Mouse (Mus musculus) small intestine, adult 2 months (tissue): ENCODE measurements around the gene Ms4a4c. TPM values are rescaled to one million over a fixed set of nuclear protein-coding genes. Genes with fewer than 3 reads are reported as not detected.

Source experiments
- H3K27ac ChIP-seq: fragments of 200-500 bp; 2 replicates; pipeline ENCODE4 v1.5.1; 2012; ENCODE audit warnings: low read depth, low read length, control low read depth, inconsistent platforms; ENCODE audit not compliant: insufficient read depth
- H3K27me3 ChIP-seq: fragments of 200-500 bp; 2 replicates; pipeline ENCODE4 v1.6.1; 2012; ENCODE audit warnings: mild to moderate bottlenecking, moderate library complexity, low read length, inconsistent platforms; ENCODE audit not compliant: control insufficient read depth, insufficient read depth
- H3K36me3 ChIP-seq: fragments of 200-500 bp; 2 replicates; pipeline ENCODE4 v1.6.1; 2012; ENCODE audit warnings: mild to moderate bottlenecking, low read length, control low read depth, inconsistent platforms; ENCODE audit not compliant: control insufficient read depth, insufficient read depth
- H3K4me1 ChIP-seq: fragments of 200-500 bp; 2 replicates; pipeline ENCODE4 v1.6.1; 2012; ENCODE audit warnings: low read length, inconsistent platforms, mixed read lengths; ENCODE audit not compliant: control insufficient read depth, insufficient read depth, insufficient read length
- H3K4me3 ChIP-seq: fragments of 200-500 bp; 2 replicates; pipeline ENCODE4 v1.5.1; 2012; ENCODE audit warnings: low read depth, mild to moderate bottlenecking, control low read depth, inconsistent platforms, low read length, moderate library complexity
- CTCF ChIP-seq: fragments of 200-500 bp; IDR thresholded peaks from 2 replicates; pipeline ENCODE4 v1.5.1; 2012; ENCODE audit warnings: low read depth, mild to moderate bottlenecking, control low read depth, inconsistent platforms, low read length, moderate library complexity, mixed read lengths; ENCODE audit not compliant: insufficient replicate concordance, insufficient read length; ENCODE audit errors: extremely low read depth
- POLR2A ChIP-seq: fragments of 200-500 bp; IDR thresholded peaks from 2 replicates; pipeline ENCODE4 v1.6.1; 2012; ENCODE audit warnings: low read depth, mild to moderate bottlenecking, control low read depth, inconsistent platforms, low read length, moderate library complexity
- WGBS: fragments of 180-500 bp; shearing (Covaris S2); methylation state at CpG from one replicate; pipeline ENCODE4 v1.1.7; 2018; 5-methylcytosine and 5-hydroxymethylcytosine counted together
- polyA plus RNA-seq: library from polyadenylated mRNA; depleted of rRNA; stranded (reverse); fragments of >200 nt; gene quantifications from 2 replicates; pipeline ENCODE4 v1.2.3, GENCODE M21; 2012

Ms4a4c gene
- polyA plus RNA-seq, 1 experiment: 0.27 TPM

DNA sequence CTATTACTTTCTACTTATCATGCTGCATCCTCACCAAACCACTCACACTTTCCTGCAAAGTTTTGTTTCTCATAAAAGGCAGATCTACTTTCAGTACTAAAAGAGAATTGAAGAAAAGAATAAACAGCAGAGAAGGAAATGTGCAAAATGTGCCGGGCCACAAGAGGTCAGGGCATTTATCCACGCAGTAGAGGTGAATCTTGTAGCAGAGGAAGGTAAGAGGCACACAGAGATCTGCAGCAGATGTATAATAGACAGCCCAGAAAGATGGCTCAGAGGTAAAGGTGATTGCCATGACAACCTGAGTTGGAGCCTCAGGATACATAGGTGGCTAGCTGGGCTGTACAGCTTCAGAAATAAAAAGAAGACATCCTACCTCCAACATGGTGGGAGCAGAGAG lies 17.5 kb upstream of the Ms4a4c start:
- Histone ChIP-seq H3K4me3 (no peak overlapping the region), H3K36me3 (no peaks in the 10 kb centered on the region), H3K27ac (0 out of 2 replicates have a peak overlapping the region, but pooled peaks have one; percentile 15), H3K27me3 (no peaks in the 10 kb centered on the region), H3K4me1 (no peaks in the 10 kb centered on the region)
- whole genome bisulfite sequencing: 71% methylated on average over 2 of the region's 2 CpGs
- TF ChIP-seq POLR2A (no peak), CTCF (no peak)

GRCm38 (mm10) chr19:11387685-11388084 lies 16.9 kb upstream of the Ms4a4c start:
- Histone ChIP-seq H3K4me3 (no peak overlapping the region), H3K4me1 (no peaks in the 10 kb centered on the region), H3K27me3 (no peaks in the 10 kb centered on the region), H3K36me3 (no peaks in the 10 kb centered on the region), H3K27ac (no peak overlapping the region)
- 79% methylated on average over 4 of the region's 4 CpGs for whole genome bisulfite sequencing
- no peak for TF ChIP-seq CTCF
- no peak for TF ChIP-seq POLR2A

- H3K4me3 ChIP-seq: no peak overlapping the region
- no peak overlapping the region for H3K27ac ChIP-seq
- H3K27me3 ChIP-seq: no peaks in the 10 kb centered on the region
- TF ChIP-seq POLR2A (no peak), CTCF (no peak)
- H3K36me3 ChIP-seq: no peaks in the 10 kb centered on the region
- WGBS: 80% methylated on average over 2 of the region's 2 CpGs
- no peaks in the 10 kb centered on the region for H3K4me1 ChIP-seq
Measured at GRCm38 (mm10) chr19:11388949-11389348, 15.6 kb upstream of the Ms4a4c start.

- no peaks in the 10 kb centered on the region for H3K36me3 ChIP-seq
- no peak overlapping the region for H3K27ac ChIP-seq
- H3K27me3 ChIP-seq: no peaks in the 10 kb centered on the region
- H3K4me1 ChIP-seq: no peaks in the 10 kb centered on the region
- no peak overlapping the region for H3K4me3 ChIP-seq
- TF ChIP-seq CTCF (no peak), POLR2A (no peak)
Measured at GRCm38 (mm10) chr19:11395769-11396168, 8.8 kb upstream of the Ms4a4c start.

DNA sequence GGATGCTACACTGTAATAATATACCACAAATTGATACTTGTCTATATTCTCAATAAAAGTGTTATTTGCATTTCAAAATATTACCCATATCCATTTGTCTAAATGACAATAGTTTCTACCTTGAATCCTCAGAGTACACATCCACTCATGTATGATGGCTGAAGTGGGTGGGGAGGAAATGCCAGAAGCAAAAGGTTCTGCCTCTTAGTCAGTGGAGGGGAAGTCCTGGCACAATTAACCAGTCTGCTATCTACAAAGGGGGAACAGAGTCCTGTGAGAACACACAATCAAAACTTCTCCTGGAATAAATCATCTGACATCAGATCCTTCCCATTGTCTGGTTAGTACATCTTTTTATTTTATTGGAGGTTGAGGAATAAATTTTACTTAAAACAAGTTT lies 2.9 kb downstream of the Ms4a4c start:
- Histone ChIP-seq H3K4me3 (no peak overlapping the region), H3K4me1 (peaks cover 2% of the 10 kb centered on the region; the same call in 1 of the 2 replicates), H3K27ac (no peak overlapping the region), H3K36me3 (no peaks in the 10 kb centered on the region), H3K27me3 (no peaks in the 10 kb centered on the region)
- no peak for TF ChIP-seq CTCF
- TF ChIP-seq POLR2A: no peak

- WGBS: 56% methylated on average over 1 of the region's 1 CpGs
- Histone ChIP-seq H3K36me3 (no peaks in the 10 kb centered on the region), H3K27me3 (no peaks in the 10 kb centered on the region), H3K4me3 (no peak overlapping the region), H3K4me1 (peaks cover 2% of the 10 kb centered on the region; the same call in 1 of the 2 replicates), H3K27ac (no peak overlapping the region)
- TF ChIP-seq CTCF: no peak
- no peak for TF ChIP-seq POLR2A
Measured at GRCm38 (mm10) chr19:11408591-11408990, 4.0 kb downstream of the Ms4a4c start.

DNA sequence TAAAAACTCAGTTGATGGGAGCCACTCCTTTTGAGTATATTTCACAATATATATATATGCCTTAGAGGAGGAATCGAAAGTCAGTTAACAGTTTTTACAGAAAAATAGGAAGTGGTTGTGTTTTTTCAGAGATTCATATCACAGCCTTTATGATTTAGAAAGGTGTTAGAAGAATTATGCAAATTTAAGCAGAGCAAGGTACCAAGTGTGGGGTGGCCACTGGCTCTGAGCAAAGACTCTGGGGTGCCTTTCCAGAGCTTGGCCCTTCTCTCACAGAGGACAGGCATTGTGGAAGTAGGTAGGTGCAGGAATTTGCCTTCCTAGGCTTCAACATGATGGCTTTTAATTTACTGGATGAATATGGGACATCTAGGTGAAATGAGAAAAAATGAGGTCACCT lies 7.1 kb downstream of the Ms4a4c start:
- H3K27ac ChIP-seq: peak overlapping the region; percentile 62; the same call in 1 of the 2 replicates
- WGBS: 68% methylated on average over 1 of the region's 1 CpGs

More for the DNA sequence above, 7.1 kb downstream of the Ms4a4c start:
- H3K36me3 ChIP-seq: no peaks in the 10 kb centered on the region
- no peak for TF ChIP-seq POLR2A
- TF ChIP-seq CTCF: no peak
- peaks cover 2% of the 10 kb centered on the region; the same call in 1 of the 2 replicates for H3K4me1 ChIP-seq
- H3K27me3 ChIP-seq: no peaks in the 10 kb centered on the region
- no peak overlapping the region for H3K4me3 ChIP-seq
